Mouse (Mus musculus): ENCODE measurements around the gene Ndp. TPM values are rescaled to one million over a fixed set of nuclear protein-coding genes. Genes with fewer than 3 reads are reported as not detected.
A peak's percentile ranks its signal among the peaks of the same experiment; 100 is the strongest.

The Ndp gene
- 3.4 and 3.6 TPM in 2 replicates for polyA plus RNA-seq (2015; fragmentation: Nextera tagmentation; extraction: Ambion mirVana)

- no peak for ATAC-seq (ENCODE audit: borderline replicate concordance, extremely low read depth, low FRiP score, low TSS enrichment)
- H3K27ac ChIP-seq: peak within 1 kb of the TSS; percentile 25; the same call in 1 of the 2 replicates
- H3K4me2 ChIP-seq: peak within 1 kb of the TSS; percentile 45
- H3K36me3 ChIP-seq: no peaks in the 10 kb centered on the region
- H3K27me3 ChIP-seq: no peaks in the 10 kb centered on the region
- 19% methylated on average over 13 of the region's 13 CpGs for WGBS
- H3K4me3 ChIP-seq: peak within 1 kb of the TSS; percentile 29
- no peaks in the 10 kb centered on the region for H3K4me1 ChIP-seq
- no peak within 1 kb of the TSS for H3K9ac ChIP-seq
- H3K9me3 ChIP-seq: no peaks in the 10 kb centered on the region
These were observed at the start of gene Ndp for GRCm38 (mm10) chrX:16911241-16911873. Ndp (minus strand) TSS chrX:16911774.

GRCm38 (mm10) chrX:16954767-16955166, 43.2 kb upstream of the Ndp start:
- Histone ChIP-seq H3K27ac (no peak overlapping the region), H3K4me2 (no peak overlapping the region), H3K4me1 (no peaks in the 10 kb centered on the region), H3K4me3 (no peak overlapping the region), H3K9ac (no peak overlapping the region), H3K36me3 (no peaks in the 10 kb centered on the region), H3K9me3 (no peaks in the 10 kb centered on the region), H3K27me3 (no peaks in the 10 kb centered on the region)
- no peak for ATAC-seq (ENCODE audit: borderline replicate concordance, extremely low read depth, low FRiP score, low TSS enrichment)
- 94% methylated on average over 2 of the region's 2 CpGs for WGBS

- no peak overlapping the region for H3K4me2 ChIP-seq
- no peaks in the 10 kb centered on the region for H3K27me3 ChIP-seq
- ATAC-seq (ENCODE audit: borderline replicate concordance, extremely low read depth, low FRiP score, low TSS enrichment): no peak
- H3K27ac ChIP-seq: no peak overlapping the region
- no peaks in the 10 kb centered on the region for H3K36me3 ChIP-seq
- no peak overlapping the region for H3K9ac ChIP-seq
- no peak overlapping the region for H3K4me3 ChIP-seq
- H3K4me1 ChIP-seq: no peaks in the 10 kb centered on the region
- no peaks in the 10 kb centered on the region for H3K9me3 ChIP-seq
These were observed 6.4 kb upstream of the Ndp start for GRCm38 (mm10) chrX:16918006-16918405.

GRCm38 (mm10) chrX:16913118-16913517, 1.5 kb upstream of the Ndp start:
- ATAC-seq (ENCODE audit: borderline replicate concordance, extremely low read depth, low FRiP score, low TSS enrichment): no peak
- H3K27ac ChIP-seq: no peak overlapping the region
- H3K9me3 ChIP-seq: no peaks in the 10 kb centered on the region
- H3K36me3 ChIP-seq: no peaks in the 10 kb centered on the region
- no peaks in the 10 kb centered on the region for H3K27me3 ChIP-seq
- no peak overlapping the region for H3K4me3 ChIP-seq
- 53% methylated on average over 1 of the region's 1 CpGs for WGBS
- no peak overlapping the region for H3K4me2 ChIP-seq
- H3K9ac ChIP-seq: no peak overlapping the region
- H3K4me1 ChIP-seq: no peaks in the 10 kb centered on the region

- Histone ChIP-seq H3K4me1 (no peaks in the 10 kb centered on the region), H3K4me3 (peak overlapping the region; percentile 29; the same call in 1 of the 2 replicates), H3K36me3 (no peaks in the 10 kb centered on the region), H3K9me3 (no peaks in the 10 kb centered on the region), H3K9ac (no peak overlapping the region), H3K27ac (no peak overlapping the region), H3K27me3 (no peaks in the 10 kb centered on the region), H3K4me2 (peak overlapping the region; percentile 45; the same call in 1 of the 2 replicates)
- 43% methylated on average over 4 of the region's 4 CpGs for WGBS
- ATAC-seq (ENCODE audit: borderline replicate concordance, extremely low read depth, low FRiP score, low TSS enrichment): no peak
These were observed 337 bp upstream of the Ndp start for GRCm38 (mm10) chrX:16911911-16912310.

GRCm38 (mm10) chrX:16910211-16911095, 1.1 kb downstream of the Ndp start:
- Histone ChIP-seq H3K4me2 (peak overlapping the region; percentile 45), H3K36me3 (no peaks in the 10 kb centered on the region), H3K4me3 (peak overlapping the region; percentile 29), H3K27ac (peak overlapping the region; percentile 25; the same call in 1 of the 2 replicates), H3K9me3 (no peaks in the 10 kb centered on the region), H3K9ac (no peak overlapping the region), H3K4me1 (no peaks in the 10 kb centered on the region), H3K27me3 (no peaks in the 10 kb centered on the region)
- ATAC-seq (ENCODE audit: borderline replicate concordance, extremely low read depth, low FRiP score, low TSS enrichment): no peak; the same call in 1 of the 2 replicates
- 17% methylated on average over 18 of the region's 18 CpGs for WGBS

- Histone ChIP-seq H3K27me3 (no peaks in the 10 kb centered on the region), H3K4me3 (no peak overlapping the region), H3K9ac (no peak overlapping the region), H3K9me3 (no peaks in the 10 kb centered on the region), H3K4me2 (no peak overlapping the region), H3K4me1 (no peaks in the 10 kb centered on the region), H3K36me3 (no peaks in the 10 kb centered on the region), H3K27ac (no peak overlapping the region)
- WGBS: 63% methylated on average over 2 of the region's 2 CpGs
- ATAC-seq (ENCODE audit: borderline replicate concordance, extremely low read depth, low FRiP score, low TSS enrichment): no peak
These were observed 2.9 kb downstream of the Ndp start for GRCm38 (mm10) chrX:16908652-16909051.

GRCm38 (mm10) chrX:16907554-16907953, 4.0 kb downstream of the Ndp start:
- Histone ChIP-seq H3K9ac (no peak overlapping the region), H3K27ac (no peak overlapping the region), H3K4me2 (no peak overlapping the region), H3K9me3 (no peaks in the 10 kb centered on the region), H3K4me3 (no peak overlapping the region), H3K27me3 (no peaks in the 10 kb centered on the region), H3K36me3 (no peaks in the 10 kb centered on the region), H3K4me1 (no peaks in the 10 kb centered on the region)
- no peak for ATAC-seq (ENCODE audit: borderline replicate concordance, extremely low read depth, low FRiP score, low TSS enrichment)
- WGBS: 66% methylated on average over 6 of the region's 6 CpGs

GRCm38 (mm10) chrX:16894377-16895175, 17.0 kb downstream of the Ndp start:
- 26% methylated on average over 5 of the region's 5 CpGs for whole genome bisulfite sequencing
- peak; percentile 86; the same call in 1 of the 2 replicates for ATAC-seq (ENCODE audit: borderline replicate concordance, extremely low read depth, low FRiP score, low TSS enrichment)

GRCm38 (mm10) chrX:16867640-16868314, 43.8 kb downstream of the Ndp start:
- Histone ChIP-seq H3K27me3 (no peaks in the 10 kb centered on the region), H3K4me3 (no peak overlapping the region), H3K4me2 (no peak overlapping the region), H3K4me1 (no peaks in the 10 kb centered on the region), H3K9me3 (no peaks in the 10 kb centered on the region), H3K36me3 (no peaks in the 10 kb centered on the region), H3K27ac (no peak overlapping the region), H3K9ac (no peak overlapping the region)
- no peak for ATAC-seq (ENCODE audit: borderline replicate concordance, extremely low read depth, low FRiP score, low TSS enrichment)

More at GRCm38 (mm10) chrX:16894377-16895175, 17.0 kb downstream of the Ndp start:
- H3K9ac ChIP-seq: no peak overlapping the region
- H3K27ac ChIP-seq: no peak overlapping the region
- no peak overlapping the region for H3K4me3 ChIP-seq
- no peaks in the 10 kb centered on the region for H3K36me3 ChIP-seq
- no peaks in the 10 kb centered on the region for H3K9me3 ChIP-seq
- H3K4me2 ChIP-seq: no peak overlapping the region
- no peaks in the 10 kb centered on the region for H3K4me1 ChIP-seq
- H3K27me3 ChIP-seq: no peaks in the 10 kb centered on the region

- no peaks in the 10 kb centered on the region for H3K27me3 ChIP-seq
- no peak overlapping the region for H3K4me3 ChIP-seq
- no peak overlapping the region for H3K4me2 ChIP-seq
- H3K36me3 ChIP-seq: no peaks in the 10 kb centered on the region
- H3K4me1 ChIP-seq: no peaks in the 10 kb centered on the region
- H3K27ac ChIP-seq: no peak overlapping the region
- no peak for ATAC-seq (ENCODE audit: borderline replicate concordance, extremely low read depth, low FRiP score, low TSS enrichment)
- H3K9me3 ChIP-seq: no peaks in the 10 kb centered on the region
- H3K9ac ChIP-seq: no peak overlapping the region
These were observed 51.3 kb downstream of the Ndp start for GRCm38 (mm10) chrX:16860244-16860643.

Data from lung, embryonic 15.5 days (tissue).